In genomic region chr5:25847154-25847553, GRCm38 (mm10) we compare ENCODE assay signal across 16 mouse cellular contexts.
"Had no signal": no experiment of that assay in that cellular context is flagged by ENCODE, and none has a peak within 500 bp of the region (broad histone marks: within the 10 kb centered on the region; RNA-seq: fewer than 3 reads in every experiment).

No protein-coding gene starts in this region.

- H3K4me1 ChIP-seq: lung, embryonic 15.5 days; midbrain, embryonic 13.5 days; midbrain, embryonic 15.5 days; neural tube, embryonic 12.5 days; stomach, embryonic 15.5 days had no signal

- ATAC-seq: liver, postnatal 0 days; lung, postnatal 0 days; midbrain, embryonic 13.5 days; midbrain, embryonic 15.5 days had no signal

- H3K9me3 ChIP-seq: lung, embryonic 15.5 days; midbrain, embryonic 13.5 days; midbrain, embryonic 15.5 days; neural tube, embryonic 12.5 days; stomach, embryonic 15.5 days had no signal

- H3K27me3 ChIP-seq: lung, embryonic 15.5 days; midbrain, embryonic 13.5 days; midbrain, embryonic 15.5 days; neural tube, embryonic 12.5 days; stomach, embryonic 15.5 days had no signal

- DNase-seq: liver, postnatal 0 days; lung, adult 2 months; lung, postnatal 14 days; lung, postnatal 36 days; right cerebral cortex, postnatal 14 days; thymus, adult 2 months; thymus, postnatal 25 days; thymus, postnatal 4 days had no signal

- H3K36me3 ChIP-seq: lung, embryonic 15.5 days; midbrain, embryonic 13.5 days; midbrain, embryonic 15.5 days; neural tube, embryonic 12.5 days; stomach, embryonic 15.5 days had no signal

- H3K4me3 ChIP-seq: lung, embryonic 15.5 days; midbrain, embryonic 13.5 days; midbrain, embryonic 15.5 days; neural tube, embryonic 12.5 days; stomach, embryonic 15.5 days had no signal

- H3K27ac ChIP-seq: lung, embryonic 15.5 days; macrophage; midbrain, embryonic 13.5 days; midbrain, embryonic 15.5 days; neural tube, embryonic 12.5 days; stomach, embryonic 15.5 days; stomach, postnatal 0 days had no signal
